Mouse (Mus musculus) CH12.LX (cell line): ENCODE measurements at regions not wholly inside any gene's neighbourhood (a gene's known extent, or its start where the extent isn't known, plus 50 kb on each side); places are given as distances from the start of the nearest gene placed in this dataset.

Experiments
- DNase-seq: peaks from one replicate; pipeline ENCODE4 v3.0.0-alpha.2; 2013; ENCODE audit errors: extremely low read depth
- H3K27ac ChIP-seq: 2 replicates; pipeline ENCODE4 v1.5.1; 2012; ENCODE audit warnings: low read depth, mild to moderate bottlenecking, control low read depth, moderate library complexity; ENCODE audit not compliant: insufficient read depth
- H3K27me3 ChIP-seq: replicated peaks from 2 replicates; pipeline ENCODE3; 2012; ENCODE audit warnings: inconsistent platforms
- H3K36me3 ChIP-seq, 2 experiments: replicated peaks in 1 of 2; 2 replicates each; pipeline versions ENCODE3 to v1.6.1; 2012; ENCODE audit warnings: inconsistent platforms in 1 of 2, low read length in 1 of 2, mild to moderate bottlenecking in 1 of 2, mixed read lengths in 1 of 2, moderate library complexity in 1 of 2; ENCODE audit not compliant: control insufficient read depth in 1 of 2, insufficient read depth in 1 of 2
- H3K4me1 ChIP-seq, 2 experiments: 2 replicates each; pipeline ENCODE4 v1.6.1; 2012; ENCODE audit warnings: inconsistent platforms in 1 of 2, moderate library complexity in 1 of 2; ENCODE audit not compliant: insufficient read depth in 2 of 2, control insufficient read depth in 1 of 2
- H3K4me2 ChIP-seq: 2 replicates; pipeline ENCODE4 v1.6.1; 2012; ENCODE audit warnings: low read depth, mild to moderate bottlenecking, control low read depth; ENCODE audit not compliant: poor library complexity, insufficient read depth, severe bottlenecking
- H3K4me3 ChIP-seq, 3 experiments: fragments of 150-350 bp in 1 of 3; sonication (generic) in 1 of 3; replicated peaks in 1 of 3; 2 replicates each; pipeline versions ENCODE3 to v1.5.1; 2011 to 2012; ENCODE audit warnings: low read depth in 2 of 3, low read length in 2 of 3, mild to moderate bottlenecking in 2 of 3, moderate library complexity in 2 of 3, control low read depth in 1 of 3, improper control_type of control experiment in 1 of 3, inconsistent platforms in 1 of 3, mixed read lengths in 1 of 3; ENCODE audit not compliant: poor library complexity in 1 of 3
- H3K79me2 ChIP-seq: replicated peaks from 2 replicates; pipeline ENCODE4 v1.6.1; 2012; ENCODE audit warnings: mild to moderate bottlenecking, moderate library complexity; ENCODE audit not compliant: control insufficient read depth, poor library complexity, insufficient read depth, severe bottlenecking; ENCODE audit errors: extremely low read depth
- H3K9ac ChIP-seq: 2 replicates; pipeline ENCODE4 v1.6.1; 2012; ENCODE audit warnings: low read depth, mild to moderate bottlenecking, control low read depth, moderate library complexity; ENCODE audit not compliant: insufficient read depth
- H3K9me3 ChIP-seq: replicated peaks from 2 replicates; pipeline ENCODE3; 2012; ENCODE audit warnings: low read length, inconsistent platforms, mixed read lengths
- BHLHE40 ChIP-seq: IDR thresholded peaks from 2 replicates; pipeline ENCODE4 v1.6.1; 2011; ENCODE audit warnings: mild to moderate bottlenecking, low read depth, low read length, improper control_type of control experiment
- CHD2 ChIP-seq: IDR thresholded peaks from 2 replicates; pipeline ENCODE4 v1.6.1; 2011; ENCODE audit warnings: low read length, improper control_type of control experiment
- CTCF ChIP-seq, 2 experiments: IDR thresholded peaks in 1 of 2; conservative IDR thresholded peaks in 1 of 2; 2 replicates each; pipeline ENCODE4 v1.5.1; 2011 to 2012; ENCODE audit warnings: low read depth in 2 of 2, low read length in 2 of 2, improper control_type of control experiment in 1 of 2, inconsistent platforms in 1 of 2, mild to moderate bottlenecking in 1 of 2, moderate library complexity in 1 of 2
- HCFC1 ChIP-seq: IDR thresholded peaks from 2 replicates; pipeline ENCODE4 v1.6.1; 2012; ENCODE audit warnings: low read depth, mild to moderate bottlenecking, inconsistent platforms, low read length, improper control_type of control experiment
- IRF4 ChIP-seq: IDR thresholded peaks from 2 replicates; pipeline ENCODE4 v1.6.1; 2014; ENCODE audit warnings: low read depth, mild to moderate bottlenecking, inconsistent platforms, low read length, improper control_type of control experiment
- KAT2A ChIP-seq: IDR thresholded peaks from 2 replicates; pipeline ENCODE4 v1.6.1; 2012; ENCODE audit warnings: low read length, improper control_type of control experiment, inconsistent platforms; ENCODE audit not compliant: insufficient replicate concordance
- MAFK ChIP-seq: IDR thresholded peaks from 2 replicates; pipeline ENCODE4 v1.6.1; 2011; ENCODE audit warnings: low read length, improper control_type of control experiment; ENCODE audit not compliant: insufficient replicate concordance
- MAX ChIP-seq: IDR thresholded peaks from 2 replicates; pipeline ENCODE4 v1.6.1; 2011; ENCODE audit warnings: low read length, improper control_type of control experiment
- MAZ ChIP-seq: IDR thresholded peaks from 2 replicates; pipeline ENCODE4 v1.6.1; 2012; ENCODE audit warnings: low read depth, mild to moderate bottlenecking, inconsistent platforms, low read length, improper control_type of control experiment, moderate library complexity
- MEF2A ChIP-seq: IDR thresholded peaks from 2 replicates; pipeline ENCODE4 v1.6.1; 2014; ENCODE audit warnings: low read depth, mild to moderate bottlenecking, inconsistent platforms, low read length, improper control_type of control experiment, borderline replicate concordance
- MYC ChIP-seq: IDR thresholded peaks from 2 replicates; pipeline ENCODE4 v1.6.1; 2011; ENCODE audit warnings: low read depth, mild to moderate bottlenecking, improper control_type of control experiment, low read length
- NELFE ChIP-seq: IDR thresholded peaks from 2 replicates; pipeline ENCODE4 v1.6.1; 2011; ENCODE audit warnings: low read depth, low read length, improper control_type of control experiment
- POLR2AphosphoS2 ChIP-seq: IDR thresholded peaks from 2 replicates; pipeline ENCODE4 v1.6.1; 2011; ENCODE audit warnings: low read depth, low read length, improper control_type of control experiment
- TBP ChIP-seq: conservative IDR thresholded peaks from 2 replicates; pipeline ENCODE4 v1.6.1; 2011; ENCODE audit warnings: low read depth, low read length, improper control_type of control experiment
- TCF12 ChIP-seq: IDR thresholded peaks from 2 replicates; pipeline ENCODE4 v1.6.1; 2014; ENCODE audit warnings: low read depth, mild to moderate bottlenecking, inconsistent platforms, low read length, improper control_type of control experiment
- UBTF ChIP-seq: IDR thresholded peaks from 2 replicates; pipeline ENCODE4 v1.6.1; 2012; ENCODE audit warnings: low read depth, mild to moderate bottlenecking, inconsistent platforms, low read length, improper control_type of control experiment, moderate library complexity
- USF1 ChIP-seq: IDR thresholded peaks from 2 replicates; pipeline ENCODE4 v1.6.1; 2014; ENCODE audit warnings: low read depth, mild to moderate bottlenecking, inconsistent platforms, low read length, improper control_type of control experiment
- USF2 ChIP-seq: conservative IDR thresholded peaks from 2 replicates; pipeline ENCODE4 v1.6.1; 2011; ENCODE audit warnings: low read depth, low read length, improper control_type of control experiment
- ZNF384 ChIP-seq: IDR thresholded peaks from 2 replicates; pipeline ENCODE4 v1.6.1; 2012; ENCODE audit warnings: low read depth, low read length, improper control_type of control experiment, inconsistent platforms
- dilution Hi-C: fragments of 300-500 bp; cut with MboI; formaldehyde crosslinking; loops from 2 replicates; pipeline ENCODE4 v1.14.3; 2020; ENCODE audit warnings: low sequenced_read_pairs; ENCODE audit not compliant: extremely low pct_unique_long_range_greater_than_20kb, extremely low pct_ligation_motif_present
- in situ Hi-C: fragments of 300-500 bp; cut with MboI; formaldehyde crosslinking; loops from 3 replicates; pipeline ENCODE4 v1.14.3; 2019; ENCODE audit warnings: low sequenced_read_pairs, low pct_ligation_motif_present, low pct_unique_long_range_greater_than_20kb, mixed read lengths

- Histone ChIP-seq H3K4me1 (peaks cover 0 to 6% of the 10 kb centered on the region in 2 experiments; a peak in 3 of 4 replicates), H3K9ac (no peak overlapping the region), H3K27me3 (no peaks in the 10 kb centered on the region), H3K27ac (no peak overlapping the region), H3K9me3 (no peaks in the 10 kb centered on the region), H3K36me3 (no peaks in the 10 kb centered on the region), H3K4me3 (no peak overlapping the region), H3K4me2 (no peak overlapping the region), H3K79me2 (no peaks in the 10 kb centered on the region)
- no peak for DNase-seq
- in situ Hi-C loops (loop anchor here (10.0 kb wide), 1 partner anchor 593 kb away; no protein-coding TSS in a partner anchor), dilution Hi-C loops (no loop called here)
- TF ChIP-seq TCF12, result no peak
- no peak for TF ChIP-seq NELFE
- no peak for TF ChIP-seq HCFC1
- TF ChIP-seq USF1, result no peak
- TF ChIP-seq ZNF384, result no peak
- no peak for TF ChIP-seq MEF2A
- no peak for TF ChIP-seq CHD2
These were observed 96.6 kb downstream of the E030025P04Rik start for GRCm38 (mm10) chr11:109047483-109048110.

- peaks cover 0 to 6% of the 10 kb centered on the region in 2 experiments; a peak in 3 of 4 replicates for H3K4me1 ChIP-seq
- dilution Hi-C loops (no loop called here), in situ Hi-C loops (loop anchor here (10.0 kb wide), 1 partner anchor 592 kb away; no protein-coding TSS in a partner anchor)
- H3K9me3 ChIP-seq, result no peaks in the 10 kb centered on the region
- no peak for DNase-seq
- H3K79me2 ChIP-seq, result no peaks in the 10 kb centered on the region
- no peaks in the 10 kb centered on the region for H3K27me3 ChIP-seq
- H3K36me3 ChIP-seq, result no peaks in the 10 kb centered on the region
- no peak overlapping the region for H3K4me3 ChIP-seq
- H3K4me2 ChIP-seq, result no peak overlapping the region
- H3K9ac ChIP-seq, result no peak overlapping the region
- H3K27ac ChIP-seq, result no peak overlapping the region
- TF ChIP-seq POLR2AphosphoS2 (no peak), TCF12 (no peak), TBP (no peak), CTCF (conservative IDR thresholded peaks at IDR 0.05 in 1 of 2, IDR thresholded peaks at IDR 0.05 in 1 of 2; ENCODE audit: low read depth in 2 of 2, low read length in 2 of 2) (no peak), MAZ (no peak), MYC (no peak), IRF4 (no peak), UBTF (no peak), CHD2 (no peak), BHLHE40 (no peak), MAFK (no peak), KAT2A (no peak), USF2 (no peak), NELFE (no peak), ZNF384 (no peak), MAX (no peak)
These were observed 97.7 kb downstream of the E030025P04Rik start for GRCm38 (mm10) chr11:109046446-109046845.
